ENCODE assay signal across 29 mouse cellular contexts in the genomic region with DNA sequence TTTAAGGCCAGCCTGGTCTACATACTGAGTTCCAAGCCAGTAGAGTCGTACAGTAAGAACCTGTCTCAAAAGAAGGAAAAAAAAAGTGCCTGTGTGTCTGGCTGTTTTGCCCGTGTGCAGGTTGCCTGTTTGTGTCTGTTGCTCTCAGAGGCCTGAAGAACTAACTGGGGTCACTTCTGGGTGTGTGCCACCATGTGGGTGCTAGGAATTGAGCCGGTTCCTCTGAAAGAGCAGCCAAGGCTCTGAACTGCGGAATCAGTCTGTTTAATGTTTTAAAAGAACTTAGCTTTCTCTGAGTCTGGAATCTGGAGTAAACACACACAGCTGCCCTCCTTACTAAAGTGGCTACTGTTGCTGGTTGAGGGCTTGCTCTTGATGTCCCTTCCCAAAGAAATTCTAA. TPM values are rescaled to one million over a fixed set of nuclear protein-coding genes. Genes with fewer than 3 reads are reported as not detected.
DNase-seq lines count a peak whose midpoint lies in the region; ATAC-seq and TF ChIP-seq lines count a peak whose summit lies in the region.
"Had no signal": no experiment of that assay in that cellular context is flagged by ENCODE, and none has a peak within 500 bp of the region (broad histone marks: within the 10 kb centered on the region; RNA-seq: fewer than 3 reads in every experiment).

No protein-coding gene starts in this region.

- H3K4me2 ChIP-seq in kidney, embryonic 16.5 days (replicated peaks; ENCODE audit: low read depth, low read length), result no peak overlapping the region
- H3K4me2 ChIP-seq: embryonic facial prominence, embryonic 12.5 days; embryonic facial prominence, embryonic 15.5 days; forebrain, embryonic 13.5 days; heart, embryonic 13.5 days; hindbrain, embryonic 14.5 days had no signal

- H3K9ac ChIP-seq in kidney, embryonic 16.5 days (replicated peaks; ENCODE audit: low read length), result no peak overlapping the region
- peak overlapping the region; percentile 8; the same call in 1 of the 2 replicates for H3K9ac ChIP-seq in ES-E14 (ENCODE audit: insufficient read depth, low read depth, low read length, poor library complexity, severe bottlenecking)
- H3K9ac ChIP-seq: embryonic facial prominence, embryonic 12.5 days; embryonic facial prominence, embryonic 15.5 days; forebrain, embryonic 13.5 days; heart, embryonic 13.5 days; hindbrain, embryonic 14.5 days had no signal

- no peaks in the 10 kb centered on the region for H3K36me3 ChIP-seq in kidney, embryonic 16.5 days (ENCODE audit: insufficient read depth, low read length)
- no peaks in the 10 kb centered on the region for H3K36me3 ChIP-seq in E14TG2a.4 (ENCODE audit: insufficient read depth, low read length)
- no peaks in the 10 kb centered on the region for H3K36me3 ChIP-seq in ES-E14 (ENCODE audit: control insufficient read depth, insufficient read depth, low read length, poor library complexity, severe bottlenecking)
- H3K36me3 ChIP-seq: embryonic facial prominence, embryonic 12.5 days; embryonic facial prominence, embryonic 15.5 days; G1E; heart, embryonic 10.5 days; heart, embryonic 13.5 days had no signal

- no peak overlapping the region for H3K4me3 ChIP-seq in kidney, embryonic 16.5 days (ENCODE audit: low read length)
- H3K4me3 ChIP-seq in E14TG2a.4 (replicated peaks; ENCODE audit: low read length) (0 out of 2 replicates have a peak overlapping the region, but pooled peaks have one; percentile 10), ES-E14 (ENCODE audit: insufficient read depth in 1 of 2, low read depth in 1 of 2, low read length in 2 of 2, poor library complexity in 1 of 2, severe bottlenecking in 1 of 2) (no peak overlapping the region)
- H3K4me3 ChIP-seq: embryonic facial prominence, embryonic 12.5 days; embryonic facial prominence, embryonic 15.5 days; forebrain, embryonic 13.5 days; heart, adult 2 months; heart, embryonic 10.5 days; heart, embryonic 13.5 days had no signal

- in situ Hi-C loops in ES-E14 (cut with MboI; ENCODE audit: low sequenced_read_pairs in 2 of 2, unreplicated experiment in 2 of 2), result no loop called here

- H3K4me1 ChIP-seq in kidney, embryonic 16.5 days (ENCODE audit: insufficient read depth, low read length), result no peaks in the 10 kb centered on the region
- peaks cover 80% of the 10 kb centered on the region for H3K4me1 ChIP-seq in E14TG2a.4 (replicated peaks; ENCODE audit: low read depth, low read length)
- H3K4me1 ChIP-seq in ES-E14 (ENCODE audit: control insufficient read depth in 2 of 2, insufficient read depth in 2 of 2, low read length in 2 of 2, poor library complexity in 1 of 2), result peaks cover 11 to 20% of the 10 kb centered on the region in 2 experiments
- H3K4me1 ChIP-seq: embryonic facial prominence, embryonic 12.5 days; embryonic facial prominence, embryonic 15.5 days; forebrain, embryonic 13.5 days; heart, embryonic 10.5 days; heart, embryonic 13.5 days had no signal

- 84% methylated on average over 4 of the region's 4 CpGs for WGBS in kidney, embryonic 16.5 days

- ATAC-seq in kidney, embryonic 16.5 days (ENCODE audit: low FRiP score, low TSS enrichment), result no peak
- ATAC-seq: forebrain, embryonic 13.5 days; forebrain, embryonic 16.5 days; Patski had no signal

- H3K9me3 ChIP-seq in kidney, embryonic 16.5 days (ENCODE audit: low read length), result no peaks in the 10 kb centered on the region
- H3K9me3 ChIP-seq in E14TG2a.4 (ENCODE audit: low read length), result no peaks in the 10 kb centered on the region
- no peaks in the 10 kb centered on the region for H3K9me3 ChIP-seq in ES-E14 (ENCODE audit: control insufficient read depth, insufficient read depth, low read depth, low read length)
- H3K9me3 ChIP-seq: embryonic facial prominence, embryonic 12.5 days; embryonic facial prominence, embryonic 15.5 days; forebrain, embryonic 13.5 days; G1E; heart, embryonic 10.5 days; heart, embryonic 13.5 days had no signal

- peak; percentile 15 for DNase-seq in kidney, adult 18-20 months
- DNase-seq in kidney, adult 9 months, result peak; percentile 36
- no peak for DNase-seq in kidney, adult 11 months
- DNase-seq in ES-E14 (ENCODE audit: low read depth, low spot score), result no peak
- DNase-seq in adrenal gland, postnatal 4 days (ENCODE audit: low spot score in 2 of 2), result no peak
- DNase-seq: adrenal gland, postnatal 10 days; adrenal gland, postnatal 36 days; B cell, adult 2 months; cerebellum, adult 11 months; cerebellum, adult 2 months; cerebellum, adult 9-11 months; cerebellum, postnatal 25 days; gastrocnemius, postnatal 10 days; gastrocnemius, postnatal 36 days; heart, adult 2 months; heart, postnatal 14 days; heart, postnatal 4 days had no signal

- H3K27me3 ChIP-seq in kidney, embryonic 16.5 days (ENCODE audit: insufficient read depth, low read length), result no peaks in the 10 kb centered on the region
- no peaks in the 10 kb centered on the region for H3K27me3 ChIP-seq in E14TG2a.4 (ENCODE audit: insufficient read depth, low read length)
- H3K27me3 ChIP-seq: CH12.LX; embryonic facial prominence, embryonic 12.5 days; embryonic facial prominence, embryonic 15.5 days; forebrain, embryonic 13.5 days; heart, embryonic 13.5 days; Patski had no signal

- TF ChIP-seq CTCF in E14TG2a.4 (conservative IDR thresholded peaks at IDR 0.05; ENCODE audit: low read length), result no peak

- H3K27ac ChIP-seq in kidney, embryonic 16.5 days (ENCODE audit: low read length), result no peak overlapping the region
- peak overlapping the region; percentile 44; the same call in 1 of the 2 replicates for H3K27ac ChIP-seq in ES-E14 (ENCODE audit: insufficient read depth, low read depth, low read length, poor library complexity, severe bottlenecking)
- H3K27ac ChIP-seq: embryonic facial prominence, embryonic 12.5 days; embryonic facial prominence, embryonic 15.5 days; forebrain, embryonic 13.5 days; heart, adult 2 months; heart, embryonic 10.5 days; heart, embryonic 13.5 days; hindbrain, embryonic 14.5 days had no signal

TF ChIP-seq in ES-E14, 5 proteins besides CTCF, POLR2A, EP300 and RAD21:
- no peak for TF ChIP-seq ZC3H11A (IDR thresholded peaks at IDR 0.05; ENCODE audit: borderline replicate concordance, low read depth, low read length)
- TF ChIP-seq HCFC1 (IDR thresholded peaks at IDR 0.05; ENCODE audit: borderline replicate concordance, insufficient read depth, low read length), result no peak
- no peak for TF ChIP-seq CHD2 (IDR thresholded peaks at IDR 0.05; ENCODE audit: low read depth, low read length)
- 0 out of 2 replicates have a peak, but pooled peaks have one; percentile 1 for TF ChIP-seq ZNF384 (IDR thresholded peaks at IDR 0.05; ENCODE audit: low read depth, low read length)

RNA-seq across cellular contexts. Expression of gene Pum1, which starts 11.8 kb away (rescaled TPM):
- 96.8 and 106 TPM in 2 replicates for polyA plus RNA-seq in kidney, embryonic 16.5 days (2015; fragmentation: Nextera tagmentation; extraction: Ambion mirVana)
- 101 and 126 TPM in 2 replicates for total RNA-seq in ES-E14 (2012; rRNA removed)
- total RNA-seq in adrenal gland, postnatal 4 days (2021), result 100 to 1,000 TPM in 1 of 2 experiments, 10 to 100 TPM in 1; 98.7 to 109 TPM

Comparison
In these comparisons a context has a peak if more than half of its experiments do, and no peak if none do; other contexts are left out.
1. DNase-seq: peak in kidney, adult 18-20 months (single experiment) and kidney, adult 9 months (single experiment); none in kidney, adult 11 months (single experiment), ES-E14 (single experiment) and adrenal gland, postnatal 4 days (0 of 2).